Mouse (Mus musculus) R1 (cell line): ENCODE data around the gene Padi4.

Experiments used
- DNase-seq: peaks from one replicate; pipeline ENCODE4 v3.0.0-alpha.2; 2018; ENCODE audit warnings: low read depth, low spot score

Padi4 gene

GRCm38 (mm10) chr4:140788264-140788663 is 14.2 kb upstream of the Padi4 start:
- DNase-seq, result no peak

- DNase-seq, result no peak
Measured at GRCm38 (mm10) chr4:140787414-140787813, 13.4 kb upstream of the Padi4 start.

DNA sequence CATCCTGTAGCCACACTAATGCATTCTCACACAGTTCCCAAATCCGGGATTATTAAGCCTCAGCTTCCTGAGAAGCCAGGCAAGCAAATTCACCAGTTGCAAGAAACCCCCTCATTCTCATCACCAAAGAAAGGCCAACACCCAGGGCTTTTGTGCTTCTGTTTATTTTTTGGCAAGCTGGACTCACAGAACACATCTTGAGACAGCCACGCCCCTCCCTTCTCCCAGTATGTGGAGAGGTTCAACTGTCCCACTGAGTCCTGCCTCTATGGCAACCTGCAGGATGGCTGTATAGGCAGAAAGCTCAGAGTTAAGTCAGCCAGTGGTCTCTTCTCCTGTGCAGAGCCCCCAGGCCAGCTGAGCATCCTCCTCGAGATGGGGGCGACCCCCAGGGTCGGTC is 11.2 kb upstream of the Padi4 start:
- DNase-seq, result peak; percentile 51

DNA sequence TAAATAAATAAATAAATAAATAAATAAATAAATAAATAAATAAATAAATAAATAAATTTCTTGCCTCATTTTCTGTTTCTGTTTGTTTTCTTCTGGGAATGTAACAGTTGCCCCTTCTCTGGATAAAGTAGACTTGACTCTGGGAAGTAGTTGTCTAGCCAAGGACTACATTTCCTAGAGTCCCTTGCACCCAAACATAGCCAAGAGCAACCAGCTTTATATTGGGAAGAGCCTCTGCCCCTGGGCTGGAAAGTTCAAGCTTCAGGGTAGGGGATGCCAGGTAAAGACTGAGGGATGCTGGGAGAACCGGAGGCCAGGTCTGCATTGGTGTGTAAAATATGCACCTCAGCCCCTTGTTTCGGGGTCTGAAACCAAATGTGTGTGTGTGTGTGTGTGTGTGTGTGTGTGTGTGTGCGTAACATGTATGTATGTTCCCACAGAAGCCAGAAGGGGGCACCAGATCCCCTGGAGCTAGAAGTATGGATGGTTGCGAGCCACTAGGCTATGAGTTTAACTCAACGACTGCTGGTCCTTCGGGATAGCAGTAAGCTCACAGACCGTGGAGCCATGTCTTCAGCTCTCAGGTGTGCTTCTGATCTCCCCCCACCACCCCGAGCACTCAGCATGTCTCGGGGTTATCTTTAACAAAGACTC is 10.4 kb upstream of the Padi4 start:
- DNase-seq, result peak; percentile 61

- DNase-seq, result no peak
Measured at GRCm38 (mm10) chr4:140782821-140783220, 8.8 kb upstream of the Padi4 start.

DNA sequence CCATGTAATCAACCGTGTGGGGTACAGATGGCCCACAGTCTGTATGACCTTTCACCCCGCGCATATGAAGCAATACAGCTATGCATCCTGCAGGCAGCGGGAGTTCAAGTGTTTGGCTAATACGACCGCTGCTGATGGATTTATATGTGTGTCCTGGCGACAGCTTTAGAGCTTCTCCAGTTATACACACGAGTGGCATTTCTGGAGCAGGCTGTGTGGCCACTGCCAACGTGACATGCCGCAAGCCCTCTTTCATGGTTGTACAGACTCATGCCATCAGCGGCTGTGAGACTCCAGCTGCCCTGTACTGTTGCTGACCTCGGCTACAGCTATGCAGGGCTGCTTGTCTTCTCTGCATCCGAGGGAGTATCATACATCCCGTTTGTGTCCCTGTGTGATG is 6.5 kb upstream of the Padi4 start:
- no peak for DNase-seq

- DNase-seq, result no peak
Measured at GRCm38 (mm10) chr4:140779803-140780397, 5.9 kb upstream of the Padi4 start.

DNA sequence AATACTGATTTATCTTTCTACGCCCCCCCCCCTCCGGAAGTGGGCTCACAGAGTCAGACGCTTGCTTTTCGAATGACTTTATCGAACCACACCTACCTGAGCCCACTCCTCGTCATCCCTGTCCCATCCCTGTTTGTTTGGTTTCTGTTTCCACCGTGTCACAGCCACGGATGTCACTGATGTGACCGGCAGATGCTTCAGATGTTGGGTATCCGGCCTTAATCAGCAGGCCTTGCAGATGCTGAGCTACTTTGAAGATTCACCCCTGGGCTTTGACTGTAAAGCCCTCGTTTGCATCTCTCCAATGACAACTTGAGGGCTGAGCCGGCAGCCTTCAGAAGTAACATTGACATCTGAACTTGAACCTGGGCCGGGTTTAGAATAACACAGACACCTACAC is 2.6 kb upstream of the Padi4 start:
- no peak for DNase-seq

DNA sequence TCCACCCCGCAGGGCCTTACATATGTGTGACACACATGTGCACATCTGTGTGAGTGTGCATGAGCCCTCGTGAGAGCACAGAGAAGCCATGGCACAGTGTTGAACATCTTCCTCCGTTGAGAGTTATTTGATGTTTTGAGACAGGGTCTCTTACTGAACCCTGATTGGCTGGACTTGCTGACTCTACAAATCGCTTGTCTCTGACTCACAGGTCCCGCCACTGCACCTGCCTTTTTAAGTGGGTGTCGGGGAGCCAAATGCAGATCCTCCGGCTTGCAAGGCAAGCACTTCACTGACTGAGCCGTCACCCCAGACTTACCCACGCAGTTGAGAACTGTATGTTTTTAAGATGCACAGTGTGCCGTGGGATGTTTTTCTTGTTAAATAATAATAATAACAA is 1.8 kb upstream of the Padi4 start:
- no peak for DNase-seq

DNA sequence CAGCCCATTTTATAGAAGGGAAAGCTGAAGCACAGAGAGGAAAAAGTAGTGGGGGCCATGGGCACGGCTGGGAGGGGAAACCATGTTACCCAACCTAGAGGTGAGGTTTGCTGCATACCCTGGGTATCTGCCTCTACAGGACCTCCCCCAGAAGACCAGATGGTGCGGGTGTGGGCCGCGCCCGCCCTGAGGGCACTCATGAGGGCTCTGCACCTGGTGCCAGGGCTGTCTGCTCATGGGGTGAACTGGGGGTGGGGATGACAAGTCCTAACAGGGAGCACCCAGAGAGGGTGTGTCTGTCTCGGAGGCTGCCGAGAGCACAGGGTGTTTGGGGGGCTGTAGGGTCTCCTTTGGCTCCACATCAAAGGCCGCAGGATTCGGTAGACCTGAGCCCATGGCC is 857 bp upstream of the Padi4 start:
- DNase-seq, result no peak

DNA sequence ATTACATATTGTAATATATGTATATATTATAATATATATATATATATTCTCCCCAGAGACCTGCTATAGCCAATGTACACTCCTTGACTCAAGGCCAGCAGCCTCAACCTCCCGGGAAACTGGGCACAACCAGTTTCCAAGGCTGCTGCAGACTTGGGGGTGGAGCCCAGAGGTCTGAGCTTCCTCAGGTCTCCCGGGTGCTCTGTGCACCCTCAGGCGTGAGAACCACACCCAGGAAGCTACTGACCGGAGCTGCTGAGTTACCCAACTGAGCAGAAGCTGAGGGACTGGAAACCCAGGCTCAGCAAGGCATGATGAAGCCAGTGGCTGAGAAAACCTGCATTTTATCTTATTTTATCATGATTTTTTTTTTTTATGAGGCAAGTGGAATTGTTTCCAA is 2.9 kb downstream of the Padi4 start:
- no peak for DNase-seq

DNA sequence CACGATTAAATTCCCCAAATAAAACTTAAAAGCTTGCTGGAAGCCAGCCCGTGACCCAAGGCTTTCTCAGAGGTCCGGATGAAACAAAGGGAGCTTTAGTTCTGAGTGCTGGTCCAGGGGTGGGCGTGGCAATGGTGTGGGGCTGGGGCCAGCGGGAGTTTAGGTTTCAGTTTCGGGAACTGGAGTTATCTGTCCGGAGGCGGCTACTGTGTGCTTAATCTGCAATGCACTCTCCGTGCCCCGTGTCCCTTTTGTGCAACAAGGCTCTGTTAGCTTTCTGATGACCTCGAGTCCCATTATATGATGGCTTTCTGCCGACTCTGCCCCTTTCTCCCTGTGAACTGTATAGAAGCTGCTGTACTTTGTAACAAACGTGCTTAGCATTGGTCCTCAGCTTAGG is 3.6 kb downstream of the Padi4 start:
- no peak for DNase-seq

GRCm38 (mm10) chr4:140768973-140769372 is 5.1 kb downstream of the Padi4 start:
- no peak for DNase-seq

GRCm38 (mm10) chr4:140765936-140766335 is 8.1 kb downstream of the Padi4 start:
- DNase-seq, result no peak

GRCm38 (mm10) chr4:140763158-140763557 is 10.9 kb downstream of the Padi4 start:
- peak; percentile 79 for DNase-seq

- DNase-seq, result no peak
Measured at GRCm38 (mm10) chr4:140761601-140762000, 12.4 kb downstream of the Padi4 start.

DNA sequence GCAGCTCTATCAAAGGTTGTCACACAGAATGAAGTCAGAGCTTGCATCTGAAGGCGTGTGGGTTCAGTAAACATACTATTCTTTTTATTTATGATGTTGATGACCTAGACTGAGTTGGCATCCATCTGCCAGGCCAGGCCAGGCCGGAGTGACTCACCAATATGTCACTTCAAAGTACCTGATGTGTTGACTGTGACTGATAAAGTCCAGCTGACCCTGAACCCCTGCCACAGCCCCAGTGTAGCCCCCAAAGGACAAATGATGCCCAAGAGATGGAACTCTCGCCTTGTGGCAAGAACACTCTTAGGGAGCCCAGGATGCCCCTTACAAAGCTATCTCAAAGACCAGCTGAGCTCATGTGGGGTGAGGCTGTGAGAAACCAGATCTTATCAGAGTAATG is 18.2 kb downstream of the Padi4 start:
- DNase-seq, result no peak

DNA sequence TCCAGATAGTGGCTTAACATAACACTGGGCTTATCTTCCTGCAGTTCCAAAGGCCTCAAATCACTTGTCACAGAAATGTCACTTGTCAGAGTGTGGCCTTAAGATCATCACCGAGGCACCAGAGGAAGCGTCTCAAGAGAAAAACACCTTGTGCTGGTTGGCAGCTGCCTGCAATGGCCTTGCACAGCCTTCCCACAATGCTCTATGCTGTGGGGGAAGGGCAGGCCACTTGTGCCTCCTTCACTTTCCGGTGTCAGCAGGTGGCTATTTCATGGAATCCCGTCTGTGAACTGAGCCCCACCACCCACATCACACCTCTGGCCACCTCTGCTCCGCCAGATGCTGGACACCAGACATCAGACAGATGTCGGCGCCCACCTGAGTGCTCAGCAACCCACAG is 20.7 kb downstream of the Padi4 start:
- no peak for DNase-seq

GRCm38 (mm10) chr4:140750328-140750727 is 23.7 kb downstream of the Padi4 start:
- peak; percentile 85 for DNase-seq

DNA sequence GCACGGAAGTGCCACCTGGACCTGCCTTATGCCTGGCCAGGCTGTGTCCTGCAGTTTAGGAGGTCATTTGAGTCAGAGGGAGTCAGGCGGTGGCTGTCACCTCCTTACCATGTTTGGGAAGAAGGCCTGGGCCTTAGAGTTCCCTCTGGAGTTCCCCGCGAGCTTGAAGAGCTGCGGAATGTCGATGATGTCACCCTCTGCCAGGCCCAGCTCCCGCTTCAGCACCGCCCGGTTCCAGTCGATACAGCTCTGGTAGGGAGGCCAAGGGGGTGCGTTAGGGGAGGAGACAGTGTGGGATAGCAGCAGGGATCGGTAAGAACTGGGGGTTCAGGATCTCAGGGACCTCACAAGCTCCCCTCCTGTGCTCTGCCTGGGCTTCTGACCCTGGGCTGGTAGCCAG is 26.1 kb downstream of the Padi4 start:
- no peak for DNase-seq

DNA sequence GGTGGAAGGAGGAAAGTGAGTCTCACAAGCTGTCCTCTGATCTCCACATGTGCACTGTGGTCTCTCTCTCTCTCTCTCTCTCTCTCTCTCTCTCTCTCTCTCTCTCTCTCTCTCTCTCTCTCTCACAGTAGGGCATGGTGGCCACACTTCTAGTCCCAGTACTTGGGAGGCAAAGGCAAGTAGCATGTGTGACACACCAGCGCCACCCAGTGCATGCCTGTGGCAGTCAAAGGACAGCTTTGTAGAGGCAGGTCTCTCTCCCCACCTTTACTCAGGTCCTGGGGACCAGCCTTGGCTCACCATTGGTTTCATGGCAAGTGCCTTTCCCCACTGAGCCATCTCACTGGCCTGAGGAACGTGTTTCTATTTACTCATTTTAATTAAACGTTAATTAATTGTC is 29.4 kb downstream of the Padi4 start:
- DNase-seq, result peak; percentile 77

DNA sequence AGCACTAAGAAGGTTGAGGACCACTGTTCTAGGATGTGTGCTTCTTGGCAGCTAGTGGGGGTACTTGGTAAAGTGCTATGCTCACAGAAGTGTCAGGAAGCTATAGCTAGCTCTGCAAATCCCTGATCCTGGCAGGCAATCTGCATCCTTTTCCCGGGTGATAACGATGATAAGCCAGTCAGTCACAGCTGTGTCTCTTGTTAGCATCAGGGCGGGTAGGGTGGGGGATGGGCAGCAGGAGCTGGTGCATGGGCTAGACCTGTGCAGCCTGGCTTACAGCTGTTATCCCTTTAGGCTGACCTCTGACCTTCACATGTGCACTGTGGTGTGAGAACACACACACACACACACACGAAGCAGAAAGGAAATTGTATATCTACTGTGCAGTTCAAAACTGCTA is 30.9 kb downstream of the Padi4 start:
- no peak for DNase-seq

- DNase-seq, result no peak
Measured at GRCm38 (mm10) chr4:140742543-140742942, 31.5 kb downstream of the Padi4 start, which contains the start of gene Padi6. Gene Padi6 (minus strand): TSS chr4:140742643.

DNA sequence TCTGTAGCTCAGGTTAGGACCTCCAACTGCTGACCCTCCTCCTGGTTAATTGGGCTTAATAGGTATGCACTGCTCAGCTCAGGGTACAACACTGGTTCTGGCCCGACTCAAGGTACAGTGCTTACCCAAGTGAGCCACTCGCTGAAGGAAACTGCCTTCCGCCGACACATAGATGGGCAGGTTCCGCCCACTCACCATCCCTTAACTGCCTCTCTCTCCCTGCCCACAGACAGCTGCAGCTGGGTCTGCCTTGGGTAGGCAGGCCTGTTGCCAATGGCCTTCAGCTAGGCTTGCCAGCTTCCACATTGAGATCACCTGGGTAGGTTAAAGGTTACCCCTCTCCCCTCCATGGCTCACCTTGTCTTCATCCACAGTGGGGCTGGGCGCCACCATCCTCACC is 32.6 kb downstream of the Padi4 start:
- no peak for DNase-seq
